Mouse (Mus musculus) kidney, adult 2 months (tissue): ENCODE results near the gene Prpf8.

ENCODE experiments used
- CTCF ChIP-seq: fragments of 200-500 bp; conservative IDR thresholded peaks from 2 replicates; pipeline ENCODE4 v1.5.1; 2011; ENCODE audit warnings: low read depth, mild to moderate bottlenecking, control low read depth, low read length, moderate library complexity, mixed read lengths; ENCODE audit not compliant: insufficient read depth, insufficient read length
- POLR2A ChIP-seq: fragments of 200-500 bp; IDR thresholded peaks from one replicate; pipeline ENCODE4 v1.6.1; 2011; ENCODE audit warnings: low read depth, low read length, control low read depth

DNA sequence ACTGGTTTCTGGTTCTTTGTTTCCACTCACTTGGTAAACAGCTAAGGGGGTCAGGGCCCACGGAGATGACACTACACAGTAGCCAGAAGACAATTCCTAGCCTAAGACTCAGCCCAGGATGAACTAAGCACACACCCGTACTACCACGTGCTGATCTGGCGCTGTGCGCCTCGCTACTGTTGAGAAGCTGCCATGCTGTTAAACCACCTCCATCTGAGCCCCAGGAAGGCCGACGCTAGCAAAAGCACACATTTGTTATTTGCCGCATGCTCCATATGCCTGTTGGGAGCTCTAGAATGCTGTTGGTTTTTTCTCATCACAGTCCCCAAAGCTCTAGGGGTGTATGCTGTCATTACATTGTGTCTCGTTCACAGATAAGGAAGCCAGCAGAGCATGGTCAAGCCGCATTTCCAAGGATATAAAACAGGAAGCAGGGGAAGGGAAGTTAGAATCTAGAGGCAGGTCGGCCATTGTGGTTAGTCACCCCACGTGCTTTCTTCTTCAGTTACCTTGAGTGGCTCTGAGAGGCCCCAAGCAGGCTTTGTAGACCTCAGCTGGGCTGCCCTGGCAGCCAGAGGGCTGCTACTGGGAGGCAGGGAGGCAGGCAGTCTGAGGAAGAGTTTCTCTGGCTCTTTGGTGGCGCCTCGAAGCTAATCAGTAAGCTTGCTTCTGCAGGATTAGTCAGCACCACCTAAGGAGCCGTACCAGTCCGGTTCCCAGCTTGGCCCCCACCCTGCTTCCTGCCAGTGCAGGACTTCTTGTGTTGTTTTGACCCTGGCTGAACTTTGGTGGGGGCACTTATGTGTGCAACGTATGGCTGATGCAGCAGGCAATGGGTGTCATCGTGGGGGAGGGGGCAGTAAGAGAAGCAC is 54.3 kb downstream of the Prpf8 start:
- TF ChIP-seq CTCF, result no peak
- no peak for TF ChIP-seq POLR2A
